Mouse (Mus musculus) heart, postnatal 4 days (tissue): ENCODE data around the gene Psmb8. TPM values are rescaled to one million over a fixed set of nuclear protein-coding genes. Genes with fewer than 3 reads are reported as not detected.

Source experiments
- DNase-seq: peaks from one replicate; pipeline ENCODE4 v3.0.0; 2021
- total RNA-seq, 2 experiments: library from RNA; stranded (reverse); gene quantifications; 2 replicates each; pipeline ENCODE4 v1.2.3; 2021

Psmb8 gene
- total RNA-seq, 2 experiments from 2014 or later, result 3.7 to 7.0 TPM

DNA sequence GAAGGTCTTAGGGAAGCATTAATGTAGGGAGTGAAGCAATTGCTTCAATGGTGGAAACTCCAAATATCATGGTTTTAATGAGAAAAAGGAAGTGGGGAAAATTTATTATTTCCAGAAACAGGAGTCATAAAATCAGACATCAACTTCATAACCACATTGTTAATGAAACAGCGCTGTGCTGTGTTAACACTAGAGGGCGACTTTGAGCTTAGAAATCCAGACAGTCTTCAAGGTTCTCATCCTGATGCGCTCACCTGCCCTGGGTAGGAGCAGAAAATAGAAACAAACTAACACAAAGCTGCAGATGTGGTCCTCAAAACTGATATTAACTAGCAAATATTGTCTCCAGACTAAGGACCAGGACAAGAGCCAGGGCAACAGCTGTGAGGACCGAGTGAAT is 52.4 kb downstream of the Psmb8 start:
- peak; percentile 44 for DNase-seq

Other genes with a start within 250 kb of the Psmb8 start
- gene B3galt4, start 246.2 kb upstream of the Psmb8 start, total RNA-seq, result 1 to 10 TPM; 2.3 to 2.9 TPM
- 10 to 100 TPM; 38.1 to 40.1 TPM for gene Vps52, start 241.9 kb upstream of the Psmb8 start, total RNA-seq
- gene Rps18, start 241.7 kb upstream of the Psmb8 start, total RNA-seq, result 100 to 1,000 TPM; 648 to 719 TPM
- 10 to 100 TPM; 33.9 to 35.4 TPM for gene H2-K1, start 197.4 kb upstream of the Psmb8 start, total RNA-seq
- gene Ring1, start 173.0 kb upstream of the Psmb8 start, total RNA-seq, result 10 to 100 TPM; 18.7 to 19.8 TPM
- 10 to 100 TPM; 63.6 to 69.6 TPM for gene H2-Ke6, start 169.7 kb upstream of the Psmb8 start, total RNA-seq
- gene Slc39a7, start 166.0 kb upstream of the Psmb8 start, total RNA-seq, result 10 to 100 TPM; 83.8 to 86.5 TPM
- gene Rxrb, start 165.9 kb upstream of the Psmb8 start, total RNA-seq, result 10 to 100 TPM; 35.5 to 39.5 TPM
- gene Col11a2, start 158.3 kb upstream of the Psmb8 start, total RNA-seq, result 1 to 10 TPM; 1.4 to 2.2 TPM
- gene H2-Oa, start 105.4 kb upstream of the Psmb8 start, total RNA-seq, result not detected
- gene H2-DMa, start 78.2 kb upstream of the Psmb8 start, total RNA-seq, result 1 to 10 TPM; 5.6 to 6.0 TPM
- gene Brd2, start 75.1 kb upstream of the Psmb8 start, total RNA-seq, result 100 to 1,000 TPM; 125 to 128 TPM
- gene H2-DMb2, start 54.4 kb upstream of the Psmb8 start, total RNA-seq, result under 1 TPM; 0.55 to 0.72 TPM
- gene H2-DMb1, start 44.6 kb upstream of the Psmb8 start, total RNA-seq, result under 1 TPM; 0.26 to 0.68 TPM
- 1 to 10 TPM; 4.8 to 5.4 TPM for gene Tap1, start 10.2 kb upstream of the Psmb8 start, total RNA-seq
- gene Psmb9, start 10.0 kb upstream of the Psmb8 start, total RNA-seq, result 1 to 10 TPM; 2.5 to 3.8 TPM
- gene Tap2, start 5.8 kb downstream of the Psmb8 start, total RNA-seq, result 10 to 100 TPM; 10.7 to 12.3 TPM
- gene H2-Ob, start 41.2 kb downstream of the Psmb8 start, total RNA-seq, result under 1 TPM; 0.23 to 0.38 TPM
- 1 to 10 TPM; 2.4 to 3.1 TPM for gene H2-Ab1, start 60.0 kb downstream of the Psmb8 start, total RNA-seq
- gene H2-Aa, start 90.1 kb downstream of the Psmb8 start, total RNA-seq, result 1 to 10 TPM; 2.2 to 3.0 TPM
- gene H2-Eb1, start 108.1 kb downstream of the Psmb8 start, total RNA-seq, result 1 to 10 TPM; 4.0 to 4.9 TPM
- gene H2-Eb2, start 127.9 kb downstream of the Psmb8 start, total RNA-seq, result not detected
- under 1 TPM; 0.09 to 0.31 TPM for gene Btnl2, start 157.1 kb downstream of the Psmb8 start, total RNA-seq
- not detected for gene Btnl1, start 179.4 kb downstream of the Psmb8 start, total RNA-seq
- not detected for gene BC051142, start 201.1 kb downstream of the Psmb8 start, total RNA-seq